Mouse (Mus musculus): Measurements from ENCODE around the gene Slc16a7. TPM values are rescaled to one million over a fixed set of nuclear protein-coding genes. Genes with fewer than 3 reads are reported as not detected.

The Slc16a7 gene
- polyA plus RNA-seq, 1 experiment, result 0.25 TPM

- TF ChIP-seq GATA1 (IDR thresholded peaks at IDR 0.05; ENCODE audit: borderline replicate concordance, low read length) (no peak), FLI1 (IDR thresholded peaks at IDR 0.05; ENCODE audit: low read length) (no peak)
- Histone ChIP-seq H3K36me3 (replicated peaks; ENCODE audit: low read length) (no peaks in the 10 kb centered on the region), H3K9me3 (no peaks in the 10 kb centered on the region; the same call in 1 of the 2 replicates), H3K4me3 (replicated peaks) (no peak overlapping the region), H3K4me1 (no peaks in the 10 kb centered on the region), H3K27me3 (replicated peaks) (no peaks in the 10 kb centered on the region)
Observed at GRCm38 (mm10) chr10:125328331-125329063, 60.8 kb downstream of the Slc16a7 start.

GRCm38 (mm10) chr10:125324871-125325565 is 64.2 kb downstream of the Slc16a7 start:
- TF ChIP-seq GATA1 (IDR thresholded peaks at IDR 0.05; ENCODE audit: borderline replicate concordance, low read length), result no peak
- no peak for TF ChIP-seq FLI1 (IDR thresholded peaks at IDR 0.05; ENCODE audit: low read length)
- H3K4me1 ChIP-seq, result no peaks in the 10 kb centered on the region
- no peaks in the 10 kb centered on the region; the same call in 1 of the 2 replicates for H3K9me3 ChIP-seq
- H3K36me3 ChIP-seq (replicated peaks; ENCODE audit: low read length), result no peaks in the 10 kb centered on the region
- H3K4me3 ChIP-seq (replicated peaks), result no peak overlapping the region
- H3K27me3 ChIP-seq (replicated peaks), result no peaks in the 10 kb centered on the region

- no peaks in the 10 kb centered on the region for H3K4me1 ChIP-seq
- no peak for TF ChIP-seq GATA1 (IDR thresholded peaks at IDR 0.05; ENCODE audit: borderline replicate concordance, low read length)
- no peak for TF ChIP-seq FLI1 (IDR thresholded peaks at IDR 0.05; ENCODE audit: low read length)
- H3K9me3 ChIP-seq, result no peaks in the 10 kb centered on the region; the same call in 1 of the 2 replicates
- no peak overlapping the region for H3K4me3 ChIP-seq (replicated peaks)
- H3K27me3 ChIP-seq (replicated peaks), result no peaks in the 10 kb centered on the region
- no peaks in the 10 kb centered on the region for H3K36me3 ChIP-seq (replicated peaks; ENCODE audit: low read length)
Observed at GRCm38 (mm10) chr10:125324149-125324834, 65.0 kb downstream of the Slc16a7 start.

GRCm38 (mm10) chr10:125321446-125322428 is 67.5 kb downstream of the Slc16a7 start:
- Histone ChIP-seq H3K9me3 (no peaks in the 10 kb centered on the region; the same call in 1 of the 2 replicates), H3K27me3 (replicated peaks) (no peaks in the 10 kb centered on the region), H3K4me1 (no peaks in the 10 kb centered on the region), H3K4me3 (replicated peaks) (no peak overlapping the region), H3K36me3 (replicated peaks; ENCODE audit: low read length) (no peaks in the 10 kb centered on the region)
- no peak for TF ChIP-seq GATA1 (IDR thresholded peaks at IDR 0.05; ENCODE audit: borderline replicate concordance, low read length)
- no peak for TF ChIP-seq FLI1 (IDR thresholded peaks at IDR 0.05; ENCODE audit: low read length)

- H3K4me3 ChIP-seq (replicated peaks), result no peak overlapping the region
- no peaks in the 10 kb centered on the region for H3K36me3 ChIP-seq (replicated peaks; ENCODE audit: low read length)
- no peak for TF ChIP-seq FLI1 (IDR thresholded peaks at IDR 0.05; ENCODE audit: low read length)
- TF ChIP-seq GATA1 (IDR thresholded peaks at IDR 0.05; ENCODE audit: borderline replicate concordance, low read length), result no peak
- H3K27me3 ChIP-seq (replicated peaks), result peaks cover 2% of the 10 kb centered on the region
- peaks cover 9% of the 10 kb centered on the region for H3K9me3 ChIP-seq
- H3K4me1 ChIP-seq, result no peaks in the 10 kb centered on the region
Observed at GRCm38 (mm10) chr10:125317317-125317716, 71.9 kb downstream of the Slc16a7 start.

- H3K9me3 ChIP-seq, result peaks cover 20% of the 10 kb centered on the region
- peaks cover under 1% of the 10 kb centered on the region for H3K27me3 ChIP-seq (replicated peaks)
- H3K4me3 ChIP-seq (replicated peaks), result no peak overlapping the region
- no peaks in the 10 kb centered on the region for H3K4me1 ChIP-seq
- no peaks in the 10 kb centered on the region for H3K36me3 ChIP-seq (replicated peaks; ENCODE audit: low read length)
- TF ChIP-seq FLI1 (IDR thresholded peaks at IDR 0.05; ENCODE audit: low read length) (no peak), GATA1 (IDR thresholded peaks at IDR 0.05; ENCODE audit: borderline replicate concordance, low read length) (no peak)
Observed at GRCm38 (mm10) chr10:125310855-125311254, 78.4 kb downstream of the Slc16a7 start.

GRCm38 (mm10) chr10:125298036-125298435 is 91.2 kb downstream of the Slc16a7 start:
- H3K36me3 ChIP-seq (replicated peaks; ENCODE audit: low read length), result no peaks in the 10 kb centered on the region
- H3K4me1 ChIP-seq, result no peaks in the 10 kb centered on the region
- no peak overlapping the region for H3K4me3 ChIP-seq (replicated peaks)
- TF ChIP-seq GATA1 (IDR thresholded peaks at IDR 0.05; ENCODE audit: borderline replicate concordance, low read length) (no peak), FLI1 (IDR thresholded peaks at IDR 0.05; ENCODE audit: low read length) (no peak)
- H3K9me3 ChIP-seq, result peaks cover 10% of the 10 kb centered on the region
- H3K27me3 ChIP-seq (replicated peaks), result no peaks in the 10 kb centered on the region

- no peaks in the 10 kb centered on the region for H3K27me3 ChIP-seq (replicated peaks)
- H3K4me3 ChIP-seq (replicated peaks), result no peak overlapping the region
- TF ChIP-seq GATA1 (IDR thresholded peaks at IDR 0.05; ENCODE audit: borderline replicate concordance, low read length) (no peak), FLI1 (IDR thresholded peaks at IDR 0.05; ENCODE audit: low read length) (no peak)
- H3K36me3 ChIP-seq (replicated peaks; ENCODE audit: low read length), result no peaks in the 10 kb centered on the region
- no peaks in the 10 kb centered on the region for H3K4me1 ChIP-seq
- peaks cover 7% of the 10 kb centered on the region; the same call in 1 of the 2 replicates for H3K9me3 ChIP-seq
Observed at GRCm38 (mm10) chr10:125290320-125290719, 98.9 kb downstream of the Slc16a7 start.

- Histone ChIP-seq H3K27me3 (replicated peaks) (no peaks in the 10 kb centered on the region), H3K4me3 (replicated peaks) (no peak overlapping the region), H3K9me3 (0 out of 2 replicates have a peak, but pooled peaks cover 3% of the 10 kb centered on the region), H3K4me1 (no peaks in the 10 kb centered on the region), H3K36me3 (replicated peaks; ENCODE audit: low read length) (no peaks in the 10 kb centered on the region)
- TF ChIP-seq GATA1 (IDR thresholded peaks at IDR 0.05; ENCODE audit: borderline replicate concordance, low read length) (no peak), FLI1 (IDR thresholded peaks at IDR 0.05; ENCODE audit: low read length) (no peak)
Observed at GRCm38 (mm10) chr10:125288560-125288959, 100.7 kb downstream of the Slc16a7 start.

Data from megakaryocyte, embryonic 14.5 days (primary cell).